ENCODE assay signal across 13 mouse cellular contexts in genomic region chr2:173416921-173417320, GRCm38 (mm10).
DNase-seq lines count a peak whose midpoint lies in the region; ATAC-seq and TF ChIP-seq lines count a peak whose summit lies in the region.
"Had no signal": no experiment of that assay in that cellular context is flagged by ENCODE, and none has a peak within 500 bp of the region (broad histone marks: within the 10 kb centered on the region; RNA-seq: fewer than 3 reads in every experiment).

No protein-coding gene starts in this region.

- H3K9me3 ChIP-seq in intestine, postnatal 0 days (ENCODE audit: control insufficient read depth) = no peaks in the 10 kb centered on the region
- H3K9me3 ChIP-seq in intestine, embryonic 16.5 days (ENCODE audit: control insufficient read depth, low read length) = no peaks in the 10 kb centered on the region

- H3K27me3 ChIP-seq in intestine, postnatal 0 days (replicated peaks; ENCODE audit: control insufficient read depth, insufficient read depth, low read length) = no peaks in the 10 kb centered on the region
- H3K27me3 ChIP-seq in intestine, embryonic 16.5 days (replicated peaks; ENCODE audit: control insufficient read depth, insufficient read depth, low read length) = no peaks in the 10 kb centered on the region
- no peaks in the 10 kb centered on the region for H3K27me3 ChIP-seq in spleen, adult 2 months (ENCODE audit: control insufficient read depth, insufficient read depth, low read length)

- ATAC-seq in intestine, postnatal 0 days = no peak
- no peak for ATAC-seq in intestine, embryonic 16.5 days

- H3K4me3 ChIP-seq in intestine, postnatal 0 days (ENCODE audit: low read depth, low read length) = no peak overlapping the region
- no peak overlapping the region for H3K4me3 ChIP-seq in intestine, embryonic 16.5 days (ENCODE audit: low read length)
- no peak overlapping the region for H3K4me3 ChIP-seq in spleen, adult 2 months (ENCODE audit: extremely low read depth, insufficient read depth, insufficient read length)
- no peak overlapping the region for H3K4me3 ChIP-seq in cortical plate, adult 2 months (ENCODE audit: insufficient read depth, low read length)
- H3K4me3 ChIP-seq: limb, embryonic 12.5 days had no signal

- no peak for TF ChIP-seq POLR2A in spleen, adult 2 months (IDR thresholded peaks at IDR 0.05; ENCODE audit: low read depth, low read length)
- TF ChIP-seq POLR2A in cortical plate, adult 2 months (IDR thresholded peaks at IDR 0.05; ENCODE audit: extremely low read depth, insufficient read depth, low read length) = no peak

- H3K4me2 ChIP-seq in intestine, postnatal 0 days (replicated peaks; ENCODE audit: low read depth) = no peak overlapping the region
- no peak overlapping the region for H3K4me2 ChIP-seq in intestine, embryonic 16.5 days (ENCODE audit: low read depth, low read length)
- H3K4me2 ChIP-seq: limb, embryonic 12.5 days had no signal

- no peaks in the 10 kb centered on the region for H3K36me3 ChIP-seq in intestine, postnatal 0 days (ENCODE audit: control insufficient read depth, insufficient read depth)
- no peaks in the 10 kb centered on the region for H3K36me3 ChIP-seq in intestine, embryonic 16.5 days (ENCODE audit: control insufficient read depth, insufficient read depth, low read length)
- H3K36me3 ChIP-seq in spleen, adult 2 months (ENCODE audit: control insufficient read depth, insufficient read depth, low read length) = no peaks in the 10 kb centered on the region
- H3K36me3 ChIP-seq: limb, embryonic 12.5 days had no signal

- TF ChIP-seq CTCF in intestine, postnatal 0 days (IDR thresholded peaks at IDR 0.05; ENCODE audit: low read depth) = peak; percentile 65
- TF ChIP-seq CTCF in spleen, adult 2 months (IDR thresholded peaks at IDR 0.05; ENCODE audit: extremely low read depth, insufficient read depth, insufficient read length, insufficient replicate concordance) = peak; percentile 22; the same call in 1 of the 2 replicates
- TF ChIP-seq CTCF in cortical plate, adult 2 months (IDR thresholded peaks at IDR 0.05; ENCODE audit: extremely low read depth, insufficient read depth, low read length) = peak; percentile 13; the same call in 1 of the 2 replicates

- H3K27ac ChIP-seq in intestine, postnatal 0 days (ENCODE audit: low read depth, low read length) = no peak overlapping the region
- no peak overlapping the region for H3K27ac ChIP-seq in intestine, embryonic 16.5 days (ENCODE audit: low read length)
- no peak overlapping the region for H3K27ac ChIP-seq in spleen, adult 2 months (ENCODE audit: insufficient read depth, low read length)
- H3K27ac ChIP-seq in cortical plate, adult 2 months (ENCODE audit: insufficient read depth, low read length) = no peak overlapping the region
- H3K27ac ChIP-seq: limb, embryonic 12.5 days had no signal

- no peaks in the 10 kb centered on the region for H3K4me1 ChIP-seq in intestine, postnatal 0 days (replicated peaks; ENCODE audit: control insufficient read depth, insufficient read depth, low read length)
- peaks cover 7% of the 10 kb centered on the region; the same call in 1 of the 2 replicates for H3K4me1 ChIP-seq in intestine, embryonic 16.5 days (ENCODE audit: control insufficient read depth, insufficient read depth, low read length)
- H3K4me1 ChIP-seq in spleen, adult 2 months (ENCODE audit: control insufficient read depth, insufficient read depth, insufficient read length) = no peaks in the 10 kb centered on the region; the same call in 1 of the 2 replicates
- no peaks in the 10 kb centered on the region; the same call in 1 of the 2 replicates for H3K4me1 ChIP-seq in cortical plate, adult 2 months (ENCODE audit: control insufficient read depth, insufficient read depth, low read length)

- DNase-seq in spleen, adult 2 months (ENCODE audit: low read depth in 1 of 2, low spot score in 2 of 2) = no peak
- no peak for DNase-seq in spleen, adult 12 weeks (ENCODE audit: low spot score)
- peak; percentile 76 for DNase-seq in thymus, postnatal 4 days
- DNase-seq in frontal cortex, postnatal 10 days (ENCODE audit: low spot score in 2 of 2) = no peak
- DNase-seq in adipocyte (ENCODE audit: low spot score) = no peak
- DNase-seq: adrenal gland, adult 8-10 months; cerebellum, postnatal 36 days; gastrocnemius, postnatal 25 days; kidney, adult 11 months had no signal

- WGBS in intestine, postnatal 0 days = 87% methylated on average over 1 of the region's 1 CpGs
- WGBS in intestine, embryonic 16.5 days = 91% methylated on average over 1 of the region's 1 CpGs
- 88% methylated on average over 1 of the region's 1 CpGs for WGBS in spleen, adult 2 months

- H3K9ac ChIP-seq in intestine, postnatal 0 days (ENCODE audit: low read depth, low read length) = no peak overlapping the region
- no peak overlapping the region for H3K9ac ChIP-seq in intestine, embryonic 16.5 days (ENCODE audit: low read depth, low read length)
- H3K9ac ChIP-seq: limb, embryonic 12.5 days had no signal

Comparison
In these comparisons a context has a peak if more than half of its experiments do, and no peak if none do; other contexts are left out.
1. CTCF ChIP-seq: peak in every context shown above with its lines; median percentile 65 in intestine, postnatal 0 days; 22 in spleen, adult 2 months; 13 in cortical plate, adult 2 months.